Mouse (Mus musculus) neural tube, embryonic 14.5 days (tissue): ENCODE results near the gene Gpr152. TPM values are rescaled to one million over a fixed set of nuclear protein-coding genes. Genes with fewer than 3 reads are reported as not detected.

Experiments used
- ATAC-seq: fragments of 200-750 bp; cut with Nextera tagmentation; 2 replicates; pipeline ENCODE4 v1.8.0; 2017; ENCODE audit warnings: low read depth, mild to moderate bottlenecking, moderate TSS enrichment, moderate library complexity
- H3K27ac ChIP-seq: fragments of 300-500 bp; sonication (generic); 2 replicates; pipeline ENCODE4 v1.5.1; 2014; ENCODE audit warnings: low read depth, mild to moderate bottlenecking, control low read depth, low read length, moderate library complexity, mixed read lengths
- H3K27me3 ChIP-seq: fragments of 300-500 bp; sonication (generic); 2 replicates; pipeline ENCODE4 v1.6.1; 2014; ENCODE audit warnings: low read length; ENCODE audit not compliant: control insufficient read depth, insufficient read depth
- H3K36me3 ChIP-seq: fragments of 300-500 bp; sonication (generic); 2 replicates; pipeline ENCODE4 v1.6.1; 2014; ENCODE audit warnings: low read length, mixed read lengths; ENCODE audit not compliant: control insufficient read depth, insufficient read depth
- H3K4me1 ChIP-seq: fragments of 300-500 bp; sonication (generic); 2 replicates; pipeline ENCODE4 v1.6.1; 2014; ENCODE audit warnings: low read length; ENCODE audit not compliant: control insufficient read depth, insufficient read depth
- H3K4me2 ChIP-seq: fragments of 300-500 bp; sonication (generic); 2 replicates; pipeline ENCODE4 v1.6.1; 2014; ENCODE audit warnings: mild to moderate bottlenecking, low read depth, low read length, control low read depth
- H3K4me3 ChIP-seq: fragments of 300-500 bp; sonication (generic); 2 replicates; pipeline ENCODE4 v1.5.1; 2014; ENCODE audit warnings: low read depth, low read length, control low read depth, mixed read lengths
- H3K9ac ChIP-seq: fragments of 300-500 bp; sonication (generic); replicated peaks from 2 replicates; pipeline ENCODE4 v1.6.1; 2014; ENCODE audit warnings: low read depth, mild to moderate bottlenecking, control low read depth, low read length, mixed read lengths
- H3K9me3 ChIP-seq: fragments of 300-500 bp; sonication (generic); 2 replicates; pipeline ENCODE4 v1.6.1; 2016; ENCODE audit warnings: low read length; ENCODE audit not compliant: control insufficient read depth
- WGBS: fragments of 180-500 bp; shearing (Covaris S2); extraction: QIAGEN DNeasy Blood & Tissue Kit; methylation state at CpG from one replicate; pipeline ENCODE4 v1.1.7; 2014; 5-methylcytosine and 5-hydroxymethylcytosine counted together
- polyA plus RNA-seq: library from polyadenylated mRNA; unstranded; fragments of >200 nt; fragmentation: Nextera tagmentation; extraction: Ambion mirVana; gene quantifications from 2 replicates; pipeline ENCODE4 v1.2.1, GENCODE M21; 2014

The Gpr152 gene
- polyA plus RNA-seq, 1 experiment from 2014 or later: not detected

GRCm38 (mm10) chr19:4150567-4151487 is 11.2 kb downstream of the Gpr152 start:
- ATAC-seq: no peak
- Histone ChIP-seq H3K4me2 (no peak overlapping the region), H3K9ac (no peak overlapping the region), H3K4me3 (no peak overlapping the region), H3K36me3 (peaks cover 16% of the 10 kb centered on the region; the same call in 1 of the 2 replicates), H3K27ac (no peak overlapping the region), H3K4me1 (peaks cover 20% of the 10 kb centered on the region), H3K27me3 (no peaks in the 10 kb centered on the region), H3K9me3 (no peaks in the 10 kb centered on the region)
- 89% methylated on average over 22 of the region's 22 CpGs for WGBS

GRCm38 (mm10) chr19:4151488-4151860 is 11.9 kb downstream of the Gpr152 start:
- 72% methylated on average over 5 of the region's 5 CpGs for WGBS
- Histone ChIP-seq H3K27ac (no peak overlapping the region), H3K4me3 (no peak overlapping the region), H3K27me3 (no peaks in the 10 kb centered on the region), H3K9ac (no peak overlapping the region), H3K4me2 (no peak overlapping the region), H3K4me1 (peaks cover 20% of the 10 kb centered on the region), H3K36me3 (peaks cover 20% of the 10 kb centered on the region; the same call in 1 of the 2 replicates), H3K9me3 (no peaks in the 10 kb centered on the region)
- ATAC-seq: no peak

GRCm38 (mm10) chr19:4151898-4152297 is 12.3 kb downstream of the Gpr152 start:
- Histone ChIP-seq H3K9me3 (no peaks in the 10 kb centered on the region), H3K27ac (no peak overlapping the region), H3K9ac (no peak overlapping the region), H3K4me2 (no peak overlapping the region), H3K4me3 (no peak overlapping the region), H3K27me3 (no peaks in the 10 kb centered on the region), H3K36me3 (peaks cover 24% of the 10 kb centered on the region; the same call in 1 of the 2 replicates), H3K4me1 (peaks cover 20% of the 10 kb centered on the region)
- 84% methylated on average over 5 of the region's 5 CpGs for WGBS
- ATAC-seq: no peak

- no peak overlapping the region for H3K4me2 ChIP-seq
- no peak overlapping the region for H3K27ac ChIP-seq
- H3K9me3 ChIP-seq: no peaks in the 10 kb centered on the region
- H3K4me1 ChIP-seq: peaks cover 20% of the 10 kb centered on the region
- H3K27me3 ChIP-seq: no peaks in the 10 kb centered on the region
- peaks cover 30% of the 10 kb centered on the region for H3K36me3 ChIP-seq
- no peak for ATAC-seq
- 87% methylated on average over 8 of the region's 8 CpGs for WGBS
- no peak overlapping the region for H3K9ac ChIP-seq
- H3K4me3 ChIP-seq: no peak overlapping the region
Observed at GRCm38 (mm10) chr19:4152445-4153231, 13.1 kb downstream of the Gpr152 start.

GRCm38 (mm10) chr19:4153232-4153654 is 13.7 kb downstream of the Gpr152 start, which contains the start of gene Ptprcap:
Ptprcap (plus strand) TSS chr19:4153604.
- Histone ChIP-seq H3K36me3 (peaks cover 36% of the 10 kb centered on the region), H3K27ac (no peak within 1 kb of the TSS), H3K9ac (no peak within 1 kb of the TSS), H3K4me3 (no peak within 1 kb of the TSS), H3K4me1 (peaks cover 14% of the 10 kb centered on the region), H3K9me3 (no peaks in the 10 kb centered on the region), H3K27me3 (no peaks in the 10 kb centered on the region), H3K4me2 (no peak within 1 kb of the TSS)
- WGBS: 84% methylated on average over 11 of the region's 11 CpGs
- no peak for ATAC-seq

GRCm38 (mm10) chr19:4154437-4155222 is 15.0 kb downstream of the Gpr152 start:
- H3K4me3 ChIP-seq: no peak overlapping the region
- H3K27ac ChIP-seq: no peak overlapping the region
- H3K9me3 ChIP-seq: no peaks in the 10 kb centered on the region
- ATAC-seq: no peak
- H3K4me1 ChIP-seq: peaks cover 5% of the 10 kb centered on the region
- H3K4me2 ChIP-seq: no peak overlapping the region
- no peaks in the 10 kb centered on the region for H3K27me3 ChIP-seq
- 86% methylated on average over 13 of the region's 13 CpGs for WGBS
- peaks cover 50% of the 10 kb centered on the region for H3K36me3 ChIP-seq
- no peak overlapping the region for H3K9ac ChIP-seq

- no peaks in the 10 kb centered on the region for H3K9me3 ChIP-seq
- H3K4me3 ChIP-seq: no peak overlapping the region
- peaks cover 49% of the 10 kb centered on the region for H3K36me3 ChIP-seq
- WGBS: 67% methylated on average over 6 of the region's 6 CpGs
- no peak overlapping the region for H3K27ac ChIP-seq
- no peak overlapping the region for H3K9ac ChIP-seq
- no peak overlapping the region for H3K4me2 ChIP-seq
- H3K4me1 ChIP-seq: no peaks in the 10 kb centered on the region
- no peak for ATAC-seq
- no peaks in the 10 kb centered on the region for H3K27me3 ChIP-seq
Observed at GRCm38 (mm10) chr19:4155223-4156072, 15.9 kb downstream of the Gpr152 start.

GRCm38 (mm10) chr19:4156073-4156579 is 16.5 kb downstream of the Gpr152 start:
- ATAC-seq: no peak
- 64% methylated on average over 20 of the region's 20 CpGs for WGBS
- no peak overlapping the region for H3K9ac ChIP-seq
- H3K4me3 ChIP-seq: no peak overlapping the region
- no peaks in the 10 kb centered on the region for H3K27me3 ChIP-seq
- no peak overlapping the region for H3K4me2 ChIP-seq
- H3K9me3 ChIP-seq: no peaks in the 10 kb centered on the region
- H3K36me3 ChIP-seq: peaks cover 45% of the 10 kb centered on the region
- H3K27ac ChIP-seq: no peak overlapping the region
- H3K4me1 ChIP-seq: no peaks in the 10 kb centered on the region
